Mouse (Mus musculus) G1E (cell line): ENCODE data around the gene Lpin2.

Experiments
- CTCF ChIP-seq: IDR thresholded peaks from 2 replicates; pipeline ENCODE4 v1.5.1; 2012; ENCODE audit warnings: low read depth, low read length, inconsistent platforms, mixed read lengths
- GATA1 ChIP-seq: IDR thresholded peaks from 2 replicates; pipeline ENCODE4 v1.6.1; 2012; ENCODE audit warnings: borderline replicate concordance, low read length, inconsistent platforms, mixed read lengths

DNA sequence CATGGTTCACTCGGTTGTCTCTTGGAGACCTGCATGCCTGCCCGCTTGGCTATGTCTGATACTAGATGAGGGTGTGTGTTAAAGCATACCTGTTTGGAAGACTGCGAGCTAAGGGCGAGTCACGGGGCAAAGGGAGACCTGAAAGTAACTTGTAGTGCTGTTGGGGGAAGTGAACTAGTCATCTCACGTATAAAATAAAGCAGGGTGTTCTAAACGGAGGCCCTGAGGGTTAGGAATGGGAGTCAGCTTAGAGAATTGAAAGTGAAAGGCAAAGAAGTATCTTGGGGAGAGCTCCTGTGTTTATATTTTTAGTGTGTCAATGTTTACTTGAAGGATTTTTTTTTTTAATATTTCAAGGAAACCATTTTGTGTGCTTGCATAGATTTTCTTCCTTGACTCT, 8.2 kb downstream of the Lpin2 start:
- TF ChIP-seq CTCF (no peak), GATA1 (no peak)
